Mouse (Mus musculus) liver, embryonic 13.5 days (tissue): ENCODE measurements at regions not wholly inside any gene's neighbourhood (a gene's known extent, or its start where the extent isn't known, plus 50 kb on each side); places are given as distances from the start of the nearest gene placed in this dataset.

ENCODE experiments used
- ATAC-seq: fragments of 200-750 bp; cut with Nextera tagmentation; 2 replicates; pipeline ENCODE4 v1.8.0; 2017; ENCODE audit warnings: low read depth, mild to moderate bottlenecking, moderate number of reproducible peaks, moderate library complexity
- DNase-seq: peaks from one replicate; pipeline ENCODE4 v3.0.0; 2022
- H3K27ac ChIP-seq: fragments of 300-500 bp; sonication (generic); 2 replicates; pipeline ENCODE4 v1.5.1; 2015; ENCODE audit warnings: moderate library complexity, mild to moderate bottlenecking, inconsistent platforms
- H3K27me3 ChIP-seq: fragments of 300-500 bp; sonication (generic); 2 replicates; pipeline ENCODE4 v1.6.1; 2015; ENCODE audit warnings: mild to moderate bottlenecking, inconsistent platforms
- H3K36me3 ChIP-seq: fragments of 300-500 bp; sonication (generic); 2 replicates; pipeline ENCODE4 v1.6.1; 2015; ENCODE audit warnings: mild to moderate bottlenecking, inconsistent platforms
- H3K4me1 ChIP-seq: fragments of 300-500 bp; sonication (generic); replicated peaks from 2 replicates; pipeline ENCODE4 v1.6.1; 2015; ENCODE audit warnings: inconsistent platforms
- H3K4me2 ChIP-seq: fragments of 300-500 bp; sonication (generic); 2 replicates; pipeline ENCODE4 v1.6.1; 2015; ENCODE audit warnings: inconsistent platforms, mild to moderate bottlenecking, moderate library complexity
- H3K4me3 ChIP-seq: fragments of 300-500 bp; sonication (generic); replicated peaks from 2 replicates; pipeline ENCODE4 v1.5.1; 2015; ENCODE audit warnings: mild to moderate bottlenecking, inconsistent platforms
- H3K9ac ChIP-seq: fragments of 300-500 bp; sonication (generic); 2 replicates; pipeline ENCODE4 v1.6.1; 2015; ENCODE audit warnings: mild to moderate bottlenecking, inconsistent platforms
- H3K9me3 ChIP-seq: fragments of 300-500 bp; sonication (generic); replicated peaks from 2 replicates; pipeline ENCODE4 v1.6.1; 2016; ENCODE audit warnings: inconsistent platforms
- WGBS: fragments of 180-500 bp; shearing (Covaris S2); methylation state at CpG from one replicate; pipeline ENCODE4 v1.1.7; 2015; ENCODE audit not compliant: insufficient replicate concordance; 5-methylcytosine and 5-hydroxymethylcytosine counted together

DNA sequence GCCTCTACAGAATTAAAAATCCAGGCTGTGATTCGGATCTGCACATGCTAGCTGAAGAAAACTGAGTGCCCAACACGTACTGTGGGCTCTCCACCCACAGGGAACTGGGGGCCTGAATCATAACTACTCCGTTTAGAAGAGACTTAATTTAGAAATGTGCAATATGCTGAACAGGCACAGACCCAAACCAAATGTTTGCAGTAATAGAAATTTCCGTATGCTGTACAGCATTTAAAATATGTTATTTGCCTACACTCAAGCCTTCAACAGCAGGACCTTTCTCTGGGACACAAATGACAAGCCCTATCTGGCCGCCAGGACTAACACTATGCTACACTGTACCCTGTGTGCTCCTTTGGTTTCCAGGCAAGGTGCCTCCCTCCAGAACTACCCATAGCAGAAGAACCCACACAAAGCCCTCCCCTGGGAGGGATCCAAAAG, 483.1 kb upstream of the Sox9 start:
- Histone ChIP-seq H3K27ac (no peak overlapping the region), H3K36me3 (no peaks in the 10 kb centered on the region), H3K4me3 (no peak overlapping the region), H3K9ac (no peak overlapping the region), H3K9me3 (no peaks in the 10 kb centered on the region; the same call in 1 of the 2 replicates), H3K27me3 (no peaks in the 10 kb centered on the region), H3K4me2 (no peak overlapping the region), H3K4me1 (no peaks in the 10 kb centered on the region)
- no peak for DNase-seq
- no peak for ATAC-seq
- WGBS: 51% methylated on average over 5 of the region's 5 CpGs

DNA sequence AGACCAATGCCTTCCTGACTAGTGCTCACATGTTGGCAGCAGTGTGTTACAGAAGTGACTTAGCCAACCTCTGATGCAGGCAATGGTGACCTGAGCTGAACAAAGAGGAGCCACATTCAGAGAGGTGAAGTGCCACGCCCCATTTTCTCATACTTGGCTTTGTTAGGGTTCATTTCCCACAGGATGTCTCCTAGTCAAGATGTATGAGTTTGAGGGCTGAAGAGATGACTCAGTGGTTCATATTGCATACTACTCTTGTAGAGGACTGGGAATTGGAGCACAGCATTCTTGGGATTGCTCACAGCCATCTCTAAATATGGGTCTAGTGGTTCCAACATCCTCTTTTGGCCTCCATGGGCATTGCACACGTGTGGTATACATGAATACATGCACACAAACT, 478.9 kb upstream of the Sox9 start:
- H3K27ac ChIP-seq: no peak overlapping the region
- no peak overlapping the region for H3K4me2 ChIP-seq
- no peaks in the 10 kb centered on the region; the same call in 1 of the 2 replicates for H3K9me3 ChIP-seq
- H3K9ac ChIP-seq: no peak overlapping the region
- WGBS: 37% methylated on average over 2 of the region's 2 CpGs
- ATAC-seq (no peak), DNase-seq (no peak)
- H3K4me3 ChIP-seq: no peak overlapping the region
- H3K4me1 ChIP-seq: no peaks in the 10 kb centered on the region
- H3K36me3 ChIP-seq: no peaks in the 10 kb centered on the region
- H3K27me3 ChIP-seq: no peaks in the 10 kb centered on the region

DNA sequence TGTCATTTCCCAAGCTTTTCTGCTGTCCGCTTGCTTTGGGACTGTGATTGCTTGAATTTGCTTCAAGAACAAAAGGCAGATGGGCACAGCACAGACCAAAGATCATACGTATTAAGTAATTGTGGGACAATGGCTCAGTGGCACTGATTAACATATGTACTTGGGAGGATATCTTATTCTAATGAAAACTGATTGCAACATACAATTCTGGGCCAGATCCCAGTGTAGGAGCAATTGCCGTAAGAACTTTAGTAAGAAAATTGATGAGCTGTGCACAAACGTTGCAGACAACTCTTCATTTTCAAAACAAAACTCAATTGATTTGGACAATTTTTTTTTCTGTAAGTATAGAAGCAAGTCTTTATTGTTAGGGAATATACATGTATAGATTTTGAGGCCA, 456.2 kb upstream of the Sox9 start:
- ATAC-seq: no peak
- no peak overlapping the region for H3K4me3 ChIP-seq
- 72% methylated on average over 4 of the region's 4 CpGs for WGBS
- no peak for DNase-seq
- no peak overlapping the region for H3K27ac ChIP-seq
- no peak overlapping the region for H3K4me2 ChIP-seq
- H3K36me3 ChIP-seq: no peaks in the 10 kb centered on the region
- no peaks in the 10 kb centered on the region for H3K9me3 ChIP-seq
- no peak overlapping the region for H3K9ac ChIP-seq
- H3K4me1 ChIP-seq: no peaks in the 10 kb centered on the region
- no peaks in the 10 kb centered on the region for H3K27me3 ChIP-seq

DNA sequence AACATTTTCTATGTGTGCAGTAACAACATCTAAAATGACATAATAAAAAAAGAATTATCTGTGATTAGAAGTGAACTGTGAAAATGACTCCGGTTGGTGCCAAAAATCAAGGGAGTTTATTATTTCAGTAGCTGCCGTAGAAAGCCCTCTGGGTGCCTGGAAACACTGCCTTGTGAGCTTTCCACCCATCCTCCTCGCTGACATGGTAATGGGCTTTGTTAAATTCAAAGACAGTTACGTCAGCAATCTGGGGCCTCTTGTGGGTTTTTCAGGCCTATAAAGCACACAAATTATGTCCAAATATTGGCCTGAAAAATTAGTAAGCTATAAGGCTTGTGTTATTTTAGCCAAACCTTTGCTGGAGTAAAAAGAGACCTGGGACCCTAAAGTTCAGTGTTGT, 454.4 kb upstream of the Sox9 start:
- Histone ChIP-seq H3K9ac (no peak overlapping the region), H3K9me3 (no peaks in the 10 kb centered on the region), H3K4me1 (no peaks in the 10 kb centered on the region), H3K4me2 (no peak overlapping the region), H3K27me3 (no peaks in the 10 kb centered on the region), H3K36me3 (no peaks in the 10 kb centered on the region), H3K27ac (no peak overlapping the region), H3K4me3 (no peak overlapping the region)
- WGBS: 68% methylated on average over 4 of the region's 4 CpGs
- ATAC-seq: no peak
- no peak for DNase-seq

DNA sequence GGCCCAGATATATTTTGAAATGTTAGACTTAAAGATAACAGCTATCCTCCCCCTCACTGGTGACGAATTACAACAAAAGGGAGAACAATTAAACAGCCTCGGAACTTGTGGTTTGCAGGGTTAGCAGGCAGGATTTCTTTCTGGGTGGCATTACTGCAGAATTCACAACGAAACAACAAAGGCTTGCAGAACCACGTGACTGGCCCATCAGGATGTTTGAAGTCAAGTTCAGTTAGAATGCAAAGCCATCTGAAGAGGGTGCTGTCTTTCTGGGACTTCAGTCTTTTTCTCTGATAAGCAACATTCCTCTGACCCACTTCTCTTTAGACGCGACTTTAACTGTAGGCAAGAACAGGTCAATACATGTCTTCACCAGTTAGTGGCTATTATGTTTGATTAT, 436.9 kb upstream of the Sox9 start:
- no peak for DNase-seq
- H3K27me3 ChIP-seq: no peaks in the 10 kb centered on the region
- WGBS: 28% methylated on average over 6 of the region's 6 CpGs

DNA sequence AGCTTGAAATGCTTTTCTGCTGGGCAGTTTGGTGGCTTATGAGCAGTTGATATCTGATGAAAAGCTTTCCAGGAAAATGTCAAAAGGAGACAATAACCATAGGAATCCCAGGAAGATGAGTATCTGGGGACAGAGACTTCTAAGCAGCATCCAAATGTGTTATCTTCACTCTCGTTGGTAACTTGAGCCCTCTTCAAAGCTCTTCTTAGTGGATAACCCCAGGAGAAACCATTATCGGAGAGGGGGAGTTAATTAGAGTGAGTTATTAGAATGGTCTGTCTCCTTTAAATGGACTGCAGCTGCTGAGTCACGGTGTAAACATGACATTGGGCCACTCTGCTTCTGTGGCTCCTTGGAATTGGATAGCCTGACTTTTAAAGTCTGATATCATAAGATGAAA, 436.4 kb upstream of the Sox9 start:
- H3K4me1 ChIP-seq: no peaks in the 10 kb centered on the region
- no peak overlapping the region for H3K4me2 ChIP-seq
- no peak overlapping the region for H3K4me3 ChIP-seq
- H3K9ac ChIP-seq: no peak overlapping the region
- no peaks in the 10 kb centered on the region for H3K36me3 ChIP-seq
- H3K27ac ChIP-seq: no peak overlapping the region
- H3K27me3 ChIP-seq: no peaks in the 10 kb centered on the region
- WGBS: 32% methylated on average over 3 of the region's 3 CpGs
- H3K9me3 ChIP-seq: no peaks in the 10 kb centered on the region
- DNase-seq: no peak
- ATAC-seq: no peak

More for the DNA sequence above, 436.9 kb upstream of the Sox9 start:
- Histone ChIP-seq H3K27ac (no peak overlapping the region), H3K4me1 (no peaks in the 10 kb centered on the region), H3K4me2 (no peak overlapping the region), H3K36me3 (no peaks in the 10 kb centered on the region), H3K4me3 (no peak overlapping the region), H3K9me3 (no peaks in the 10 kb centered on the region), H3K9ac (no peak overlapping the region)
- ATAC-seq: no peak

DNA sequence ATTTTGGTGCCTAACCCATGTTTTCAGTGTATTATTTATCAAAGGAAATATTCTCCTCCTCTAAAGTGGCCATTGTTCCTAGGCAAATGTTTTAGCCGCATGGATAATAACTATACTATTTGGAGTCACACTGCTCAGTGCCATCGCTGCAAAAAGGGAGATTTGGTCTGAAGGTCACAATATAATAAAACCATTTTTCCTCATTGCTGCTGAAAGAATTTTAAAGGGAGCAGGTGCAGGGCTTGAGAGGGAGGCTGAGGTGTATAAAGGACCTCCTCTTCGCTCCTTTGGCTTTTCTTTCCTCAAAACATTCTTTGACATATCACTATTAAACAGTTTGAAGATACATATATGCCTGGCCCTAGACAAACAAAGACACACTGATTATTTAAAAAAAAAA, 435.9 kb upstream of the Sox9 start:
- no peaks in the 10 kb centered on the region for H3K4me1 ChIP-seq
- no peaks in the 10 kb centered on the region for H3K9me3 ChIP-seq
- DNase-seq (no peak), ATAC-seq (no peak)
- WGBS: 76% methylated on average over 3 of the region's 3 CpGs
- H3K27ac ChIP-seq: no peak overlapping the region
- H3K4me2 ChIP-seq: no peak overlapping the region
- H3K36me3 ChIP-seq: no peaks in the 10 kb centered on the region
- H3K4me3 ChIP-seq: no peak overlapping the region
- no peaks in the 10 kb centered on the region for H3K27me3 ChIP-seq
- H3K9ac ChIP-seq: no peak overlapping the region

DNA sequence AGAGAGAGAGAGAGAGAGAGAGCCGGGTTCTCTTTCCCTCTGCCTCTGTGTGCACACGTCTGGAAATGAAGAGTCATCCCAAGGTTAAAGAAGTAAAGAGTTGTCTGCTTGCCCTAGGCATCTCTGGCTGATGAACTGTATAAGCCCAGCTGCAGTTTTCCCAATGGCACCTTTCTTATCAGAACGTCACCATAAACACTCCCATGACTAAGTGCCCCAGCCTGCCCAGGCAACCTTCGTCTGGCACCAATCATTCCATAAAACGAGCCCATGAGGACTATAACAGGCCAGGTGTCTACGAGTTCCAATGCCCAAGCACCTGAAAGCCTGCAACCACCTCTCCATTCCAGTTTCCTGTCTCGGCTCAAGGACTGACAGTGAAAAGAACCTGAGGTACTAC, 435.5 kb upstream of the Sox9 start:
- Histone ChIP-seq H3K27ac (no peak overlapping the region), H3K4me1 (no peaks in the 10 kb centered on the region), H3K27me3 (no peaks in the 10 kb centered on the region), H3K36me3 (no peaks in the 10 kb centered on the region), H3K9me3 (no peaks in the 10 kb centered on the region), H3K9ac (no peak overlapping the region), H3K4me3 (no peak overlapping the region), H3K4me2 (no peak overlapping the region)
- DNase-seq (no peak), ATAC-seq (no peak)
- 63% methylated on average over 7 of the region's 7 CpGs for WGBS

DNA sequence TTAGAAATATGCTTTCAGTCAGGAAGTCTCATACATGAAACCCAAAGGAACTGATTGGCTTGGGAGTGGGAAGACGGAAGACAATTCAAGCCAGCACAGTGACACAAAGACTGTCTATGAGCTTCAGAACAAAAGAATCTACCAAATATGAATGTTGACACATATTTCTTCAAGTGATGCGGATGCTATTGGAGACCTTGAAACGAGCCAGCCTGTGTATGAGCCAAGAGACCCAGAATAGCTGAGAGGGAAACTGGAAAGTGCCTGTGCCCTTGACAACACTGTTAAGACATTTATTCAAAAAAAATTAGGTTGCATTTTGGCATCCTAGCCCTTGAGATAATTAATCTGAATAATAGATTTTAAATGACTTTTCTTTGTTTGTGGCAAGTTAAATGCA, 426.7 kb upstream of the Sox9 start:
- WGBS: 65% methylated on average over 3 of the region's 3 CpGs

DNA sequence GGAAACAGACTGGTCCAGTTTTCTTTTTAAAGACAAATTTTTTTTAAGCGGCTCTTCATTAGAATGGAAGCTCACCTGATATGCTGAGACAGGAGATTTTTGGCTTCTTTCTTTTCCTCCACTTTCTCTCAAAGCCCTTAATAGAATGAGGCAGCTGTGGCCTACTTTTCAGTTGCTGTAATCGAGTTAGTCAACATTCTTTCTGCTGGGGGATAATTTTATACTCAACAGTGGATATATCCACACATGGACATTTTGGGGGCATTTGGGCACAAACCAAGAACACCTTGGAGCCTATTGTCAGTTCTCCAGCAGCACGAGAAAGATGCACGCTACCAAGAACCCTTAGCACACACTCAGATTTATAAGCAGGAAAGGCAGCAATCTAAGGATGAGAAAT, 415.3 kb upstream of the Sox9 start:
- Histone ChIP-seq H3K9me3 (no peaks in the 10 kb centered on the region), H3K9ac (no peak overlapping the region), H3K27me3 (no peaks in the 10 kb centered on the region), H3K36me3 (no peaks in the 10 kb centered on the region), H3K4me1 (no peaks in the 10 kb centered on the region), H3K4me3 (no peak overlapping the region), H3K4me2 (no peak overlapping the region), H3K27ac (no peak overlapping the region)
- ATAC-seq (no peak), DNase-seq (no peak)
- 54% methylated on average over 4 of the region's 4 CpGs for WGBS

More for the DNA sequence above, 426.7 kb upstream of the Sox9 start:
- no peak overlapping the region for H3K4me2 ChIP-seq
- H3K9ac ChIP-seq: no peak overlapping the region
- H3K9me3 ChIP-seq: peaks cover 7% of the 10 kb centered on the region; the same call in 1 of the 2 replicates
- no peak overlapping the region for H3K27ac ChIP-seq
- H3K4me3 ChIP-seq: no peak overlapping the region
- ATAC-seq (no peak), DNase-seq (no peak)
- H3K4me1 ChIP-seq: no peaks in the 10 kb centered on the region
- no peaks in the 10 kb centered on the region for H3K27me3 ChIP-seq
- H3K36me3 ChIP-seq: no peaks in the 10 kb centered on the region

DNA sequence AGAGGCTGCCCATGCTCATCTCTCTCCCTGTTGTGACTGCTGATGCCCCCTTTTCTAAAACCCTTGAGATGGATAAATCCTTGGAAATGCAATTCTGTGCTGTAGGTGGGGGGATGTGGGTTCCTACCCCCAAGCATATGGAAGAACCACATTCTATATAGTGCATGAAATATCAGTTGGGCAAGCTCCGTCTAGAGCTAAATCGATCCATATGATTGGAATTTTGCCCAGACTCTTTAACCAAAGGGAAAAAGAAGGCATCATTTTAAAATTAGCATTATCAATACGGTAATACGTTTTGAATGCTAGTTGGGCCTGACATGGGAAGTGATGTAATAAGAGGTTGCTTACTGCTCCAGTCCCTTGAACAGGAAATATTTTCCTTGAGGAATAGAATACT, 411.1 kb upstream of the Sox9 start:
- DNase-seq (no peak), ATAC-seq (no peak)
- Histone ChIP-seq H3K9me3 (no peaks in the 10 kb centered on the region), H3K4me2 (no peak overlapping the region), H3K9ac (no peak overlapping the region), H3K27ac (no peak overlapping the region), H3K36me3 (no peaks in the 10 kb centered on the region), H3K4me3 (no peak overlapping the region), H3K27me3 (no peaks in the 10 kb centered on the region), H3K4me1 (no peaks in the 10 kb centered on the region)
- WGBS: 79% methylated on average over 4 of the region's 4 CpGs

DNA sequence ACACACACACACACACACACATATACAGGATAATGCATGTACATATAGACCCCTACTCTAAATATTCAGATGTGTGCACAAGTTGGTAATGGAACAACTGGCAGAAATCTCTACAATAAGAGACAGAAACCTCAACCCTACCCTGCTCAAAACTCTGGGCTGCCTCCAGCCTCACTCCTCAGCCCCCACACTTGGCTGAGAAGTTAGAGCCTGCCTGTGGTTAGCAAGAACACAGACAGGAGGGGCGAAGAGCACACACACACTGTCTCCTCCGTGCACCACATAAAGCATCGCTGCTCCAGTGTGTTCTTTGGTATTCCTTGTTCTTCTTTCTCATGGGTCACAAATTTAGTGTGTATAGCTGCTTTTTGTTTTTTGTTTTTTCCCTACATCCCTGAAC, 382.0 kb upstream of the Sox9 start:
- ATAC-seq: no peak
- no peaks in the 10 kb centered on the region for H3K4me1 ChIP-seq
- 63% methylated on average over 3 of the region's 3 CpGs for WGBS

More for the DNA sequence above, 382.0 kb upstream of the Sox9 start:
- Histone ChIP-seq H3K9ac (no peak overlapping the region), H3K9me3 (0 out of 2 replicates have a peak, but pooled peaks cover 4% of the 10 kb centered on the region), H3K4me2 (no peak overlapping the region), H3K27me3 (no peaks in the 10 kb centered on the region), H3K27ac (no peak overlapping the region), H3K36me3 (no peaks in the 10 kb centered on the region), H3K4me3 (no peak overlapping the region)
- DNase-seq: no peak
